Mouse (Mus musculus) cerebellum, adult 8-10 months (tissue): ENCODE results near the gene Adamts2.
A peak's percentile ranks its signal among the peaks of the same experiment; 100 is the strongest.

Source experiments
- DNase-seq: peaks from one replicate; pipeline ENCODE4 v3.0.0; 2022

Adamts2 gene

DNA sequence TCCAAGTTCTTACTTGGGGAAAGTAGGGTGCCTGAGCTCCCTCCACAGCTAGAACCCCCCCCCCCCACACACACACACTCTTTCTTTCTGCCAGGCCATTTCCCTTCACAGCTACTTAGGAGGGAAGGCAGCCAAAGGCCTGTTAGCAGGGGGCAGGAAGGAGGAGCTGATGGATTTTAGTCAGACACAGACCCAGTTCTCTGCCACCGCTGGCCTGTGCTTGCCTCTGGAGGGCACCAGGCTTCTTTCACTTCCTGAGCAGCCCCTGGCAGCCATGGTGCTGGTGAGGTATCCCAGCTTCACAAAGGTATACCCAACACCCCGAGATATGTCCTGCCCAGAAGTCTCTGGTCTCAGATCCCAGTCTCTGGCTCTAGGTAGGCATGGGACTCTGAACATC is 22.4 kb downstream of the Adamts2 start:
- DNase-seq, result no peak

DNA sequence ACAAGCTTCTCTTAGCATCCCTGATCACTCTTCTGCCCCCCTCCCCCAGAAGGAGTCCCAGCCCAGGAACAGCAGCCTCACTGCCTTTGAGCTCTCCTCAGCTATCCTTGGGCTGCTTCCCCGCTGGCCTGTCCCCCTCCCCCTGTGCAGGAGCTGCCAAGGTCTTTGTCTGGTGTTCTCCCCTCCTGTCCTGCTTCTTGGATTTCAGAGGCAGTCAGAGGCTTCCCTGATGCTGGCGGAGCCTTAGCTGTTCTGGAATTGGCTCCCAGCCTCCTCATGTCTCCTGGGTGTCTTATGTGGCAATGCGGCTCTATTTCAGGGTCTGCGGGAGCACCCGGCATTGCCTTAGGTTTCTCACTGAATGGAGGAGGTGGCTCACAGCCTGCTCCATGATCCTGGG is 22.8 kb downstream of the Adamts2 start:
- no peak for DNase-seq

DNA sequence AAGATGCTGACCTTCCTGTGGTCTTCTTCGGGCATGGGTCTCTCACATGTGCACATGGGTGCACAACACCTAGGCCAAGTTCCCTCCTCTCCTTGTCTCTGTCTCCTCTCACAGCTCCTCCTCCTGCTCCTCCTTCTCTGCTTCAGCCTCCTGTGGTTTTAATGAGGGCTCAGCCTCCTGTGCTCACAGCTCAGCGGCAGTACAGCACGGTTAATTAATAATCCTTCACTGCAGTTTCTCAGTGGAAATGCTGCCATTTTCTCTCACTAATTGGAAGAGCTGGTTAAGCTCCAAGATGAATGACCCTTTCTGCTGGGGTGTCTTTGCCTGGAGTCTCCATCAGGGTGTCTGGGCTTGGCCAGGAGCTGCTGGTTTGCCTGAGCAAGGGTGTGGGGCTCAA is 27.0 kb downstream of the Adamts2 start:
- no peak for DNase-seq

DNA sequence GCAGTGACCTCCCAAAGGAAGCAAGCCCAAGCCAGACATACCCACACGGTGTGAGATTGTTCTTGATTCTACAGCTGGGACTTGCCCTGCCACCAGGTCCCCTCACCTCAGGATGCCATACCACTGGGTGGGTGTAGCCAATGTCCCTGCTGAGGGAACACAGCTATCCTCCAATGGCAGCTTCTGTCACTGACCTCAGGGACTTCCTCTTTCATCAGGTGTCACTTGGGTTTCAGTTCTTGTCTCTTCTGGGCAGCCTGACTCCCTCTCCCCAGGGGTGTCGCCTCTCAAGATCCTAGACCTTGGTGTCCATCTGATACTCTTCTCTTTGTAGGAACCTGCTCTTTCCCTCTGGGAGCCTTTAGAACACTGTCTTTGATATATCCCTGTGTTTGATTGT is 28.6 kb downstream of the Adamts2 start:
- no peak for DNase-seq

DNA sequence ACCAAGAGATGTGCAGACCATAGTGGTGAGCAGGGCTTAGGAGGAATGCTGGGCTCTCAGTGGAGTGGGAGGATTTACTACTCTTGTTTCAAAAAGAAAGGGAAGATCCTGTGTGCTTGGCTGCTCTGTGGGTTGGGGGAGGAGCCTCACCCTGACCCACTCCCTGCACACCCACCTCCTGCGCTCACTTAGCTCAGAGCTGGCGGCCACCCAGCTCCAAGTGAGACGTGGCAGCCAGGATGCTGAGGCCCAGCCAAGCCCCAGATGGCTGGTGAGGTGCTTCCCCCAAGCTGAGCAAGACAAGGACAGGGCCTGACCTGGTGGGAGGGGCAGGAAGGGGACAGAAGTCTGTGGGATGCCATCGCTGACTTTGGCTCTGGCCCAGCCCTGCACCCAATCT is 30.4 kb downstream of the Adamts2 start:
- DNase-seq, result peak; percentile 72

DNA sequence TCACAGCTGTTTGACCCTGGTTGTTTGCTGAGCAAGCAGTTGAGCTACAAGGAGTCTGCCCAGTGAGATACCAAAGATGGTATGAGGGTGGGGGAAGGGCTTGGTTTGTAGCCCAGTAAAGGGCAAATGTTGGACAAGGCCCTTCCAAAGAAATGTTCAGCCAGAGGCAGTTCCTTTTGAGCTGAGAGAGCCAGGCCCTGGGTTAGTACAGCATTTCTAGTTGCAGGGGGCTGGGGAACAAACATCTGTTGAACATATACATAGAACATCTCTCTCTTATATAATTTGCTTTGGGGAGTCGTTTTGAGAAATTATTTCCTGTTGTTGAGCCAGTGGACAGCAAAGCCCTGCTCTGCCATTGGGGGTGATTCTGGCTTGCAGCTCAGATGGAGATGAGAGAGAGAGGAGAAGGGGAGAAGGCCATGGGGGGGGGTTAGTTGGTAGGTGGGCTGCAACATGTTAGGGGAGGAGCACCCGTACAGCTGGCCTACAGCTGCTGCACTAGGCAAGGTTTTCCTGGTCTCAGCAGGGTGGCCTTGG is 33.2 kb downstream of the Adamts2 start:
- no peak for DNase-seq

DNA sequence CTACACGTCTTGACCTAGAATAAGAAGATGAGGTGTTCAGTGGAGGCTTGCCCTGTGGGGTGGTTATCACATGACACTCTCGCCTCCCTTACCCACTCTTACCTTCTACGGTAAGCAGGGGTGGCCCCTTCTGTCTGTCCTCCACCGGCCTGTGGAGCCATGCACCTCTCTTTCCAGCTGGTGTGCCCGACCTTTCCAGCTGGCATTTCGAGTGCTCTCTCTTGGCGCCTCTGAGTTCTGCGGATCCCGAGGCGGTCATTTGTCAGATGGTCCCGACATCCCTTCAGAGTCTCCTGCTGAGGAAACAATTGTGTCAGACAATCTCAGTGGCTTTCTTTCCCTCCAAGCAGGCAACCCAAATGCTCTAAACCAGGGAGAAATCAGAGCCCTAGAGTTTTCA is 35.1 kb downstream of the Adamts2 start:
- DNase-seq, result peak; percentile 65

DNA sequence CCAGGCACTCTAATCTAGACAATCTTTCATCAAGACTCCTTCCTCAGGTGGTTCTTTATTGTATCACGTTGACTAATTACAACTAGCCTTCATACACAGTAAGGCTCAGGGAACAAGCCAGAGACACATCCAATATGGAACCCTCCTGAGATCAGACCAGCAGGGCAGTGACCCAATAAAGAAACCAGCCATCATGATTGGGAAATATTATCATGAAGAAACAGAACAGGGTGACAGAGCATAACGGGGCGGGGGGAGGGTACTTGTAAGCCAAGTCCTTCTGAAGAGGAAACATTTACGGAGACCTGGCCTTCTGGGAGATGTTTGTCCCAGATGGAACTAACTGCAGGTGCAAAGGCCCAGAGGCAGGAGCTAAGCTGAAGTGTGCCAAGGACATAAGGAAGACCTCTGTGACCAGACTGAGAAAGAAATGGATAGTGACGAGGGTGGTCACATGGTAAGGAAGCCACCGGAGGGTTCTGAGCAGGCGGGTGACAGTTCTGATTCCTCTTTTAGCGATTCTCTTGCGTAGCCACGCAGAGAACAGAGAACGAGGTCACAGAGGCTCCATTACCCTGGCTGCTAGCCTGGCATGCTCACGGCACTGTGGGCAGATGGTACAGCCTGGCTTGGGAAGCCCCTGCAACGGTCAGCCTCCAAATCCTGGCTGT is 36.4 kb downstream of the Adamts2 start:
- peak; percentile 60 for DNase-seq

DNA sequence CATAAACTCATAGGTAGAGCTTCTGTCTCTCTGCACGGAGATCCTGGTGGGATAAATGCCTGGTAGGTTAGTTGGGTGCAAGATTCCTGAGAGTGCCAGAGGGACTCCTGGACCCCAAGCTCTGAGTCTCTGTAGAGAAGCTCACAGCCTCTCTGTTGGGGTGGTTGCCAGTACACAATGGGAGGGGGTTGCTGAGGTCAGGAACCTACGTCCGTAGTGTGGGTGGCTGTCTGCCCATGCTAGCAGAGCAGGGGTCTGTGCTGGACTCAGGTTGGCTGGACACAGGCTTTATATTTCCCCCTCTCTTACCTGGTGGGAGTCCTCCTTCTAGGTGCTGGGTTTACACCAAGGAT is 37.0 kb downstream of the Adamts2 start:
- no peak for DNase-seq

DNA sequence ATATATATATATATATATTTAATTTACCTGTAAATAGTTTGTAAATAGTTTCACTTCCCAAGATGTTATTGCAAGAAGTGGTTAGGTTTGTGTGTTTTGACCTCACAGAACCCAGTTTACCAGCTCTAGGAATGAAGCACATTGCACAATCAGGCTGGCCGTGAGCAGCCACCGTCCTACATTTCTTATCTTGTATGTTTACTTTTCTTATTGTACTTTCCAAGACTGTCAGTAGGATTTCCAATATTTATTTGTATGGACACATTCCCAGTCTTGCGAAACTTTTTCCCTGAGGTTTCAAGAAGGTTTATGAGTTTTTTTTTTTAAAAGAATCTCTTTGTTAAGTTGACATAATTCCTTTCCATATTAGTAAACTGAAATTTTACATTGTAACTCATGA is 40.7 kb downstream of the Adamts2 start:
- DNase-seq, result no peak

DNA sequence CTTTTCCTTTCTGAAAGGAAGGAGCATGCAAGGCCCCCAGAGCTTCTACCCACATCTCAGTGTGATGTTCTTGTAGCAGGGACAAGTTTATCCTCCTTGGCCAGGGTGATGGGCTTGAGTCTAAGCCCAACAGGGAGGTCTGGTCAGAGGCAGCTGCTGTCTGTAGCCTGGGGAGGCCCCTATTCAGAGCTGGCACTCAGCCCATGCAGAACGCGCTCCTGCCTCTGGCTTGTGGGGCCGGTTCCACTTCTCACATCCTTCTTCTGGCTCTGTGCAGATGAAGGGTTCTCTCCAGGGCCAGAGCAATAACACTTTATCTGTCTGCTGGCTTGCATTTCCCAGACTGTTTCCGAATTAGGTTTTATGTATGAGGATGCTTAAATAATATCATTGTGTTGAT is 44.3 kb downstream of the Adamts2 start:
- no peak for DNase-seq

DNA sequence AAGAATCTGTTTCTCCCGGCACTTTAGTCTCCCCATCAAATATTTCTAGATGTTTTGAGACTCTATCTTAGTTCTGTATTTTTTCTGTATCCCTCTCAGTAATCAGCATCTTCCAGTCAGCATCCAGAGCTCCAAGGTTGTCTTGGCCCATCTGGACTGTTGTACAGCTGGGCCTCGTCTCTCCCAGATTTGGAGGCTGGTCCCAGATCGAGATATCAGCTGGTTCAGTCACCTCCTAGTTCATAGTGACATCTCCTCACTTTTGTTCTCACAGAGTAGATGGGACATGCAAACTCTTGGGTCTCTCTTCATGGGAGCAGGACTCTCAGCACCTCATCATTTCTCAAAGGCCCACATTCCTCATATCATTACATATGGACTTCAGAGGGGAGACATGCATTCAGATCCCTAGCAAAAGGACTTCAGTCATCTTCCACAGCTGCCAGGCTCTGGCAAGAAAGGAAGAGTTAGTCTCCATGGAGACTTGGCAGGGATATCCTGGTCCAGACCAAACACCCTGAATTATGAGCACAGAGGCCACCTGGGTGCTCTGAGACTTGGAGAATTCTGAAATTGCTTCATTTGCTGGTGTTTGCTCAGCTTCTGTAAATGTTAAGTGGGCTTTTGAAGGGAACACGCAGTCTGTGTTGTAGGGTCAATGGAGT is 46.4 kb downstream of the Adamts2 start:
- DNase-seq, result no peak

DNA sequence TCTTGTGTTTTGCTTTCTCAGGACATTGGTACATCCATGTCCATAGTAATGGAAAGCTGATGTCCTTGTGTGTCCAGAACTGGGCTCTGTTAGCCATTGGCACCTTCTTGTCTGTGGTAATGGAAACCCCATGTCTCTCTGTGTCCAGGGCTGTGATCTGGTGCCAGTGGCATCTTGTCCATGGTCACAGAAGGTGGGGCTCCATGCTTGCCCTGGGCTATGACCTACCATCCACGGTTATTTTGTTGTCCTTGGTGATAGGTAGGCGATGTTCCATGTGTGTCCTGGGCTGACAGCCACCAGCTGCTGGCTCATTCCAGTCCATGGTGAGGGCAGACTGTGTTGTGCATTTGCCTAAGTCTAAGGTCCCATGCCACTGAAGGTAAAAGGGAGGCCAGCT is 48.2 kb downstream of the Adamts2 start:
- no peak for DNase-seq

DNA sequence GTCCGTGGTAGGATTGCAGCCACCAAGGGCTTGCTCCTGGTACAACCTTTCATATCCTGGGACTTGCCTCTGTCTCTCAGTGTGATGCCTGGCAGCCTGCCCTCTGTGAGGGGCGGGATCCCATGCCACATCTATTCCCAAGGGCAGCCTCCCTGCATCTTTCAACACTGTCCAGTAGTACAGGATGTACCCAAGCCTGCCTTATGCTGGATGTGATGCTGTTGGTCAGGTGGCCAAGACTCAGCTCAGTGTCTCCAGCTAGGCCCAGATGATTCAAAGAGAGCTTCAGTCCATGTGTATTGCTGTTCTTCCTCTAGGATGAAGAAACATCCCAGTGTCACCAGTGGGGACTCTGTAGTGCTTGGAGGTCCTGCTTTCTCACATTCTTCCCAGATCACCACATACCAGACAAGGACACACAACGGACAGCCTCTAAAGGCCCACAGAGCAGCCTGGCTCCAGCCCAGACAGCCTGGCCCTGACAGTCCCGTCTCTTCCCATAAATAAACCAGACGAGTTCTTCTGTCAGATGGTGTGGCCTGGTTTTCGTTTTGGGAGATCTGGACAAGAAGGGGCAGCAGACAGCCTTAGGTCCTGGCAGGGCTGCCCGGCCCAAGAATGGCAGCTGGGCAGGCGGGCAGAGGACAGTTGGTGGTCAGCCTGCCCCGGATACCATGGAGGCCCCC is 52.0 kb downstream of the Adamts2 start:
- DNase-seq, result no peak

DNA sequence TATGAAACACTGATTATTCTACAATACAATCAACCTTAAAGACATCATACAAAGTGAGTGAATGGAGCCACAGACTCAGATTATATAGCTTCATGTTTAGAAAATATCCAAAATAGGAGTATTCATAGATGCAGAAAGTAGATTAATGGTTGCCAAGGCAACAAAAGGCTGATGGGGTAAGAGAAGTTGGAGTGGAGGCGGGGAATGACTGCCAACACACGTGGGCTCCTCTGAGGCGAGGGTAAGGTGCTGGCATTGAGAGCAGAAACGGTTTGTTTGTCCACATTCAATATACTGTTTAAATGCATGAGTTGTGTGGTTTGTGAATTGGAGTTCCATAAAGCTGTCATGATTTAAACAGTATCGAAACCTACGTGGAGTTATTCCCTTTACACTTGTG is 56.9 kb downstream of the Adamts2 start:
- no peak for DNase-seq

DNA sequence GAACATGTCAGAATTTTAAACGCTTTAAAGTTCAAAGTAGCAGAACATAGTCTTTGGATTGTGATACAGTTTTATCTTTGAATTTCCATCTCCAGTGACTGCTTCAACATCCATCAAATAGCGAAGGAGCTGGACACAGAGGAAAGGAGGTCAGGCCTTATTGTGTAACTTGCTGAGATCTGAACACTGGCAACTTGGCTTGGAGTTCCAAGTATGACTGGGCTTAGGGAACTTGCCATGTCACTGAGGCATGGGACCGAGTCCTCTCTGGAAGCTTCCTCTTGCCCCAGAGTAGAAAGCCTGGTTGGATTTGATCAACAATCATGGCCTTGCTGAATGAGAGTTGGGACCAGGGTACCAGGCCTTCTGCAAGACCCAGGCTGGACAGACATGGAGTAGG is 60.3 kb downstream of the Adamts2 start:
- no peak for DNase-seq

DNA sequence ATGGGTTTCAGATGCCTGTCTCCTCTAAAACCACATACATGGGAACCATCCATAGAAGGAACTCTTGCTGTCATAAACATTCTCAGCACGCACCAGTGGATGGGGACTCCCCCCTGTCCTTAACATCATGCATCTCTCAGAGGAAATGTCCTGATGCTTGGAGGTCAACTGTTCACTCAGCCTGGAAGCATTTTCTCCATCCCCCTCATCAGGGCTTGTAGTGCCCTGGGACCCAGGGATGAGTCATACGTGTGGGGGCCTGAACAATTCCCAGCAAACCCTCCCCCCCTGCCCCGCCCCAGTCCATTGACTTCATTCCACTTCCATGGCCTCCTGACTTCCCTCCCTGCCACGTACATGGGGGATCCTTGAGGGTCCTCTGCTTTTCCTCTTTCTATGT is 62.9 kb downstream of the Adamts2 start:
- no peak for DNase-seq

DNA sequence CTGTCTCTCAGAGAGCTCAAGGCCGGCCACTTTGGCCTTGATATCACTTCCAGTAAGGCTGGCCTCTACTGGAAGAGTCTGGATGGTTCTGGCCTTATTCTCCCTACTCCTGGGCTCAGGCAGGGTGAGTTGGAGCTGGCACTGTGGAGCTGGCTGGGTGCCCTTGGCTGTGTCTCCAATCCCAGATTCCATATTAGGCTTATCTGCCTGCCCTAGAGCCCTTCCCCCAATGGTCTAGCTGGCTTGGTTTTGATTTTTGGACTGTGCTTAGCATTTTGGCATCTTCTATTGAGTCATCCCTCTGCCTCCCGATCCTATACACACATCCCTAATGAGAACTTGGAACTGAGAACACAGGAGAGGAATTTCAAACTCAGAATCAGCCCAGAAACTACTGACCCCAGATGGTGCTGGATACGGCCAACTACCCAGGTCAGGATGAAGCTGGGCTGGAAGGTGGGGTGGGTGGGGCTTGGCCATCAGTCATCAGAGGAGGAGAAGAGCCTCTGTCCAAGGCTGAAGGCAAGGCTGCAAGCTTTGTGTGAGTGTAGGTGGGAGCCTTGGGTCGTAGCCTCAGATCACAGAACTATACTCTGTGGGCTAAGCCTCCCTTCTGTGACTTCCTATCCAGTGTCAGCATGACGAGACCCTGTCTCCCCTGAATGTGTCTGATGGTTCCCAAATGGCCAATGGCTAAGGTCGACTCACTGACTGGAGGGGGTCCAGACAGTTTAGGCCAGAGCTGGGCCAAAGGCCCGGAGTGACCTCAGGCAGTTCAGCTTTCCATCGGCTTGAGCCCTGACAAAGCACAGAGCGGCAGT is 67.9 kb downstream of the Adamts2 start:
- DNase-seq, result peak; percentile 84

DNA sequence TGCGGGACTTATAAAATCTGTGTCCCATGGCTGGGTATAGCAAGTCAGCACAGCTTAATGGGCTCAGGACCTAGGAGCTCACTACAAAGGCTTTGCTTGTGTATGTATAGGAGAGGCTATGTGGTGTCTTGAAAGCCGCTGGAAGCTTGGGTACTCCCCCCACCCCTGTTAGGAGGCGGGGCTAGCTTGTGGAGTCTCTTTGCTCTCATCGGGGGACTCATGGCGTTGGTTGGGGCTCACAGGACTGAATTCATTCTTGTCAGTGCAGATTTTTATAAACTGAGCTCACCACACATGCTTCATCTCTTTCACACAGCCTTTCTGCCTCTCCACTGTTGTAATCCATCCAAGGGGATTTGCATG is 68.5 kb downstream of the Adamts2 start:
- DNase-seq, result no peak

DNA sequence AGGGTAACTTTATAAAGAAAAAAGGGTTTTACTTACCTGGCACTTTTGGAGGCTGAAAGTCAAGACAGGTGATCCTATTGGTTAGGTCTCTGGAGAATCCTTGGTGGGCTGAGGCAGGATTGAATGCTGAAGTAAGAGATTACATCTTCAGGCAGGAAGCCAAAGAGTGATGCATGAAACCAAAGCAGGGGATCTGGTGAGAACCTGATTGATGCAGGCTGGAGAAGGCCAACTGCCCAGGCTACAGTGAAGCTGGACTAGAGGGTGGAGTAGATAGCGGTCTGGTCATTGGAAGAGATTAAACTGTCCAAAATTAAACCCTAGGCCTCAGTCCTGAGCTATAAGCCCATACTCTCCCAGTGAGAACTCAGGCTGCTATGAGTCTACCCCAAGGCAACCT is 69.0 kb downstream of the Adamts2 start:
- no peak for DNase-seq

DNA sequence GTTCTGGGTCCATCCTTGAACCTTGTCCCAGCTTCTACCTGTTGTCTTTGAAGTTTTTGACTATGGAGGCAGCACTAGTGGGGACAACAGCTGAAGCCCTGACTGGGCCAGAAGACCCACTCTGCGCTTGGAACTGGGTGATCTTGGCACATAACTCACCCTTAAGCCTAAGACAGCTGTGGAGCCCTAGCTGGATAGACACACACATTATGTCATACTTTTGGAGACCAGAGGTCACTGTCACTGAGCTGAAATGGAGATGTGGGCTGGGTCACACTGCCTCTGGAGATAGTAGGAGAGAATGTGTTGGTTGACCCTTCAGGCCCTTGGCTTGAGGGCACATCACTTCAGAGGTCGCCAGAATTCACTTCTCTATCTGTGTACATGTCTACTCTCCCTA is 69.5 kb downstream of the Adamts2 start:
- DNase-seq, result no peak

DNA sequence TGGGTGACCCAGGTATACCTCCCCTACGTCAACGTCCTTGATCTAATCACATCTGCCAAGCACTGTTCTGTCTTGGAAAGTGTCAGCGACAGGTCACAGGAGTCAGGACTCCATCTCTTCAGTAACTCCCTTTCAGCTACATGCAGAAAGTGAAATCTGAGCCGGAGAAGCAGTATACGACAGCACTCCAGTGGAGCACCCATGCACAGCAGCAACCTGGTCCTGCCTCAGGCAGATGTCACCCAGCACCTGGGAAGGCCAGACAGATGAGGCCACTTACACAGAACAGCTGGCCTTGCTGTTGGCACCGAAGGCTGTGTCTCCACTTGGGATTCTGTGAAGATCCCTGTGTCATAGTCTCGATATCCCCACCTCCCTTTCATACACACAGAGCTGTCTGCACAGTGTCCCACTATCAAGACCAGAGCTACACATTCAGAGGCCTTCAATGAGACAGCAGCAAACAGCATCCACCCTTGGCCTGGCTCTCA is 70.0 kb downstream of the Adamts2 start:
- DNase-seq, result no peak

DNA sequence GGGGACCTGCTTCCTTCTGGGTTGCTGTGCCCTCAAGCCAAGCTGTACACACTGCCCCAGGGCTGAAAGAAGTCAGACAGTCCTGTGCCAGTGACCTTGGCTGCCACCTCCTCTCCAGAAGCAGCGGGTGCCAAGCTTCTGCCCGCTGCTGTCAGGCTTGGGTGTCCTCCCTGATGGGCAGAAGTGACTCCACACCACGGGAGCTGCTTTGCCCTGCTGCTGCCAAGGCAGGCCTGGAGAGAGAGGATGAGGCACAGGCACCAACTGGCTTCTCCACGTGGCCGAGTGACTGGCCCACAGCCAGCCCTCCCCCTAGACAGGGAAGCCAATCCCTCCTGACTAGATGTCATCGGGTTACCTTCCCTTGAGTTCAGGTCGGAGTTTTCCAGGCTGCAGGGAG is 71.0 kb downstream of the Adamts2 start:
- peak; percentile 72 for DNase-seq
